Mouse (Mus musculus): ENCODE results near the gene Taf10.
A peak's percentile ranks its signal among the peaks of the same experiment; 100 is the strongest.
"Not testable (repeated sequence)": the region's sequence is repeated elsewhere in the genome, so short reads cannot be mapped to it uniquely, and the experiment has no call there.

Taf10 gene

DNA sequence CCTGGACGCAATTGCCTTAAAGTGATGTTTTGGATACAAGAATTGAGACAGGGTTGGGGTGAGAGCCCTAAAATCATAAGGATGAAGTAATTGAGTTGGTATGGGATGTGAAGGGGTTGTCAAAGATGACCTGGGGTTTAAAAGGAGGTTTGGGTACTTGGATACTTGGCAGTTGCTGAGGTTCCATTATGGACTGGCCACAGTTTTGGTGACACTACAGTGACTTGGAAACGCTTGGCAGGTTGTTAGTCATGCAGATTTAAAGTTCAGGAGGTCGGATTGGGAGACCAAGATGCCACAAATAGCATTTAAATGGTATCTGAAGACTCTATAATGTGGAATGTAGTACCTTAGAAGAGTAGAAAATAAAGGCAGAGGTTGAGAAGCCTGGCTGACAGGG lies 6.5 kb downstream of the Taf10 start:
- H3K9me3 ChIP-seq (ENCODE audit: low read length) = no peaks in the 10 kb centered on the region
- H3K4me3 ChIP-seq (replicated peaks; ENCODE audit: low read length) = peak overlapping the region; percentile 92
- peaks cover 58% of the 10 kb centered on the region for H3K36me3 ChIP-seq (ENCODE audit: insufficient read depth, low read length)
- TF ChIP-seq CTCF (conservative IDR thresholded peaks at IDR 0.05; ENCODE audit: low read length) (no peak), NANOG (IDR thresholded peaks at IDR 0.05; ENCODE audit: borderline replicate concordance, low read length) (no peak), POU5F1 (IDR thresholded peaks at IDR 0.05; ENCODE audit: borderline replicate concordance, low read length) (no peak)
- H3K4me1 ChIP-seq (replicated peaks; ENCODE audit: low read depth, low read length) = peaks cover 65% of the 10 kb centered on the region
- peaks cover 5% of the 10 kb centered on the region; the same call in 1 of the 2 replicates for H3K27me3 ChIP-seq (ENCODE audit: insufficient read depth, low read length)

GRCm38 (mm10) chr7:105736911-105737521 lies 7.1 kb downstream of the Taf10 start, which contains the start of gene Rrp8:
Rrp8 (minus strand) TSS chr7:105737385.
- Histone ChIP-seq H3K27me3 (ENCODE audit: insufficient read depth, low read length) (peaks cover 5% of the 10 kb centered on the region; the same call in 1 of the 2 replicates), H3K36me3 (ENCODE audit: insufficient read depth, low read length) (peaks cover 58% of the 10 kb centered on the region), H3K4me1 (replicated peaks; ENCODE audit: low read depth, low read length) (peaks cover 58% of the 10 kb centered on the region), H3K9me3 (ENCODE audit: low read length) (no peaks in the 10 kb centered on the region), H3K4me3 (replicated peaks; ENCODE audit: low read length) (peak within 1 kb of the TSS; percentile 92)
- no peak for TF ChIP-seq NANOG (IDR thresholded peaks at IDR 0.05; ENCODE audit: borderline replicate concordance, low read length)
- no peak for TF ChIP-seq CTCF (conservative IDR thresholded peaks at IDR 0.05; ENCODE audit: low read length)
- no peak for TF ChIP-seq POU5F1 (IDR thresholded peaks at IDR 0.05; ENCODE audit: borderline replicate concordance, low read length)

GRCm38 (mm10) chr7:105736264-105736901 lies 7.8 kb downstream of the Taf10 start, which contains the start of gene Ilk:
Ilk (plus strand) TSS chr7:105736592.
- TF ChIP-seq NANOG (IDR thresholded peaks at IDR 0.05; ENCODE audit: borderline replicate concordance, low read length) = no peak
- TF ChIP-seq POU5F1 (IDR thresholded peaks at IDR 0.05; ENCODE audit: borderline replicate concordance, low read length) = no peak
- TF ChIP-seq CTCF (conservative IDR thresholded peaks at IDR 0.05; ENCODE audit: low read length) = no peak
- H3K36me3 ChIP-seq (ENCODE audit: insufficient read depth, low read length) = peaks cover 58% of the 10 kb centered on the region
- peaks cover 5% of the 10 kb centered on the region; the same call in 1 of the 2 replicates for H3K27me3 ChIP-seq (ENCODE audit: insufficient read depth, low read length)
- H3K4me1 ChIP-seq (replicated peaks; ENCODE audit: low read depth, low read length) = peaks cover 52% of the 10 kb centered on the region
- no peaks in the 10 kb centered on the region for H3K9me3 ChIP-seq (ENCODE audit: low read length)
- H3K4me3 ChIP-seq (replicated peaks; ENCODE audit: low read length) = peak within 1 kb of the TSS; percentile 92

GRCm38 (mm10) chr7:105735464-105735863 lies 8.7 kb downstream of the Taf10 start:
- H3K4me1 ChIP-seq (replicated peaks; ENCODE audit: low read depth, low read length) = peaks cover 52% of the 10 kb centered on the region
- not testable (repeated sequence) for H3K27me3 ChIP-seq (ENCODE audit: insufficient read depth, low read length); H3K9me3 ChIP-seq (ENCODE audit: low read length)
- H3K36me3 ChIP-seq (ENCODE audit: insufficient read depth, low read length) = peaks cover 58% of the 10 kb centered on the region
- H3K4me3 ChIP-seq (replicated peaks; ENCODE audit: low read length) = peak overlapping the region; percentile 92

- peaks cover 5% of the 10 kb centered on the region; the same call in 1 of the 2 replicates for H3K27me3 ChIP-seq (ENCODE audit: insufficient read depth, low read length)
- no peaks in the 10 kb centered on the region for H3K9me3 ChIP-seq (ENCODE audit: low read length)
- peaks cover 58% of the 10 kb centered on the region for H3K36me3 ChIP-seq (ENCODE audit: insufficient read depth, low read length)
- peaks cover 52% of the 10 kb centered on the region for H3K4me1 ChIP-seq (replicated peaks; ENCODE audit: low read depth, low read length)
- H3K4me3 ChIP-seq (replicated peaks; ENCODE audit: low read length) = peak overlapping the region; percentile 92; the same call in 1 of the 2 replicates
- TF ChIP-seq CTCF (conservative IDR thresholded peaks at IDR 0.05; ENCODE audit: low read length) (no peak), POU5F1 (IDR thresholded peaks at IDR 0.05; ENCODE audit: borderline replicate concordance, low read length) (no peak), NANOG (IDR thresholded peaks at IDR 0.05; ENCODE audit: borderline replicate concordance, low read length) (no peak)
Measured at GRCm38 (mm10) chr7:105734826-105735225, 9.3 kb downstream of the Taf10 start.

GRCm38 (mm10) chr7:105733836-105734235 lies 10.3 kb downstream of the Taf10 start:
- no peaks in the 10 kb centered on the region for H3K9me3 ChIP-seq (ENCODE audit: low read length)
- H3K27me3 ChIP-seq (ENCODE audit: insufficient read depth, low read length) = peaks cover 5% of the 10 kb centered on the region; the same call in 1 of the 2 replicates
- H3K4me3 ChIP-seq (replicated peaks; ENCODE audit: low read length) = no peak overlapping the region
- TF ChIP-seq POU5F1 (IDR thresholded peaks at IDR 0.05; ENCODE audit: borderline replicate concordance, low read length) = no peak
- no peak for TF ChIP-seq CTCF (conservative IDR thresholded peaks at IDR 0.05; ENCODE audit: low read length)
- no peak for TF ChIP-seq NANOG (IDR thresholded peaks at IDR 0.05; ENCODE audit: borderline replicate concordance, low read length)
- H3K4me1 ChIP-seq (replicated peaks; ENCODE audit: low read depth, low read length) = peaks cover 42% of the 10 kb centered on the region
- peaks cover 64% of the 10 kb centered on the region for H3K36me3 ChIP-seq (ENCODE audit: insufficient read depth, low read length)

DNA sequence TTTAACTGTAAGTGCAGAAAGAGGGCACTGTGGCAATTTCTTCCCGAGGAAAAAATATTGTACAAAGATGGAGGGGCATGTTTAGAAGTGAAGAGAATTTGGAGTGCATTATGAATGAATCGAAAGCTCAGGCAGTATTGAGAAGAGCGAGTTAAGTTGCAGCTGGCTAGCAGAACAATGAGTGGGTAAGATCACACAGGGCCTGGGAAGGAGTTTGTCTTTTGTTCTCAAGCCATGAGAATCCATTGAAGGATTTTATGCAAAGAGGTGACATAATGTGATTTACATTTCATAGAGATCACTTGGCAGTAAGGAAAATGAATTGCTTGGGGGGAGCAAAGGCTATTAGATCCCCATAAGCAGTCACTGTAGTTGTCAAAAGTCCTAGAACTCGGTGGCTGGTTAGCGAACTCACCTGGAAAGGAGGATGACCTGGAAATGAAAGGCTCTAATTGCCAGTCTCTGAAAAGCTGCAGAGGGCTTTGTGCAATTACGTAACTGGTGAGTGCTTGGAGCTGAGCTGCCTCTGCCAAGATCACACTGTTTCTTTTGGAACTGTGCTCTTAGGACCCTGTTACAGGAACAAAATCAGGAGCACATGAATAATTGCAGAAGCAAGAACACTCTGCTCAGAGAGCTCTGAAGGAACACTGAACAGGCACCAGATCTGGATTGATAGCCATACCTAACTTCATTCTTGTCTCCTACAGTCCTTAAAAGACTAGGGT lies 15.3 kb downstream of the Taf10 start:
- H3K36me3 ChIP-seq (ENCODE audit: insufficient read depth, low read length) = peaks cover 58% of the 10 kb centered on the region
- TF ChIP-seq CTCF (conservative IDR thresholded peaks at IDR 0.05; ENCODE audit: low read length) (no peak), POU5F1 (IDR thresholded peaks at IDR 0.05; ENCODE audit: borderline replicate concordance, low read length) (no peak), NANOG (IDR thresholded peaks at IDR 0.05; ENCODE audit: borderline replicate concordance, low read length) (no peak)
- no peaks in the 10 kb centered on the region for H3K9me3 ChIP-seq (ENCODE audit: low read length)
- H3K4me1 ChIP-seq (replicated peaks; ENCODE audit: low read depth, low read length) = peaks cover 10% of the 10 kb centered on the region
- H3K27me3 ChIP-seq (ENCODE audit: insufficient read depth, low read length) = no peaks in the 10 kb centered on the region
- H3K4me3 ChIP-seq (replicated peaks; ENCODE audit: low read length) = no peak overlapping the region

GRCm38 (mm10) chr7:105726980-105727325 lies 17.2 kb downstream of the Taf10 start:
- H3K4me1 ChIP-seq (replicated peaks; ENCODE audit: low read depth, low read length) = peaks cover 4% of the 10 kb centered on the region; the same call in 1 of the 2 replicates
- TF ChIP-seq POU5F1 (IDR thresholded peaks at IDR 0.05; ENCODE audit: borderline replicate concordance, low read length) (no peak), CTCF (conservative IDR thresholded peaks at IDR 0.05; ENCODE audit: low read length) (no peak), NANOG (IDR thresholded peaks at IDR 0.05; ENCODE audit: borderline replicate concordance, low read length) (no peak)
- no peak overlapping the region for H3K4me3 ChIP-seq (replicated peaks; ENCODE audit: low read length)
- H3K27me3 ChIP-seq (ENCODE audit: insufficient read depth, low read length) = no peaks in the 10 kb centered on the region
- H3K36me3 ChIP-seq (ENCODE audit: insufficient read depth, low read length) = peaks cover 39% of the 10 kb centered on the region
- no peaks in the 10 kb centered on the region for H3K9me3 ChIP-seq (ENCODE audit: low read length)

Data from E14TG2a.4 (cell line).